Mouse (Mus musculus): ENCODE results near the gene Megf8. TPM values are rescaled to one million over a fixed set of nuclear protein-coding genes. Genes with fewer than 3 reads are reported as not detected.

Gene Megf8
- 16.6 and 21.5 TPM in 2 replicates for polyA plus RNA-seq (2015; fragmentation: Nextera tagmentation; extraction: Ambion mirVana)

DNA sequence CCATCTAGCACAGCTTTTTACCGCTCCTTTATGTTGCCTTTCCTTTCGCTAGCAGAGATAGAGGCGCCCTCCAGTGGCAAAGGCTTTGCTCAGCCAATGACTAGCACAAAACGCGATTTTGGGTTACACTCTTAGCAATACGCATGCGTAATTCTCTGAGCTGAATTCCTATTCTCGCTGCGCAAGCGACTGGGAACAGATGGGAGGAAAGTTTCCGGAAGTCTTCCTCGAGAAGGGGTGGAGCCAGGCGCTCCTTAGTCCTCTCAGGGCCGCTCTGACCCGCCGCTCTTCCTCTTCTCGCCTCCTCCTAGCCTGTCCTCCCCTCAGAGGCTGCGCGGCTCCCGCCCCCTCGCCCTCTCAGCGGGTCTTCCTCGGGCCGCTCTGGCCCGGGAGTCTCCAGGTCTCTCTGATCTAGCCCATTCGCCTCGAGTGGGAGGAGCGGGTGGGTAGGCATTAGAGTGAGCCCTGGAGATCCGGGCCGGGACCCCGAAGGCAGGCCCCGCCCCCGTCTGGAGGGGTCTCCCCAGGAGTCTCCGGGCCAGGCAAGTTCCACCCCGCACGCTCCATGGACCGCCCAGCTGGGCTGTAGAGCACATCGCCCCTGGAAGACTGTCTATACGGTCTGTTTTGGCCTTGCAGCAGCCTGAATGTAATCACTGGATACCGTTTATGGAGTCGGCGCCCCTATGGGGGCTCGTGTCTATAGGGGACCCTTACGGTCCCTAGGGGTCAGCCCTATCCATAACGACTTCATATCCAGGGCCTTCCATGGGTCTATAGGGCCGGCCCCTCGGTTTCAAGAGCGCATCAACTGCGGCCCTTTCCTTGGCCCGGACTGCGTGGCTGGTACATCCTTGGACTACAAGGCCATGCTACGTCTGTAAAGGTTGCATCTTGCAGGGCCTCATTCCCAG, at the start of gene Megf8:
TSS of gene Megf8 (plus strand) at position 633 of the 914 bp plus-strand sequence.

DNA sequence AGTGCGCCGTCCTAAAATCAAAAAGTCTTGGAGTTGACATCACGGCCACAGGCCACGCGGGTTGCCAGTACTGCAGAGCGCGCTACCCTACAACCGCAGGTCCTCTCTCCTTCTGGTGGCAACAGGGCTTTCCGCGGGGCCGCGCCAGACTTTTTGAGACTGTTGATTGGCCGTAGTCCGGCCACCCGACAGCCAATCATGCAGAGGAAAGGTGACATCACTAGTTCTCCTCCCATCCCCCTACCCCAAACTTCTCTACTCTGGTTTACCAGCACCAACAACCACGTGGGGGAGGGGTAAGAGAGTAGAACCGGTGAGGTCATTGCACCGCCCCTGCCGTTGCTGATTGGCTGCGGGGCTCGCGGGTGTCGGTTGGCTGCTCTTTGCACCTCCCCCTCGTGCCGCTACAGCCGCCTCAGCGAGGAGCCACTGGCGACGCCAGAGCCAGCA, 49.6 kb upstream of the Megf8 start, which contains the start of gene Cic:
TSS of gene Cic (plus strand) at position 404 of the 450 bp plus-strand sequence.

DNA sequence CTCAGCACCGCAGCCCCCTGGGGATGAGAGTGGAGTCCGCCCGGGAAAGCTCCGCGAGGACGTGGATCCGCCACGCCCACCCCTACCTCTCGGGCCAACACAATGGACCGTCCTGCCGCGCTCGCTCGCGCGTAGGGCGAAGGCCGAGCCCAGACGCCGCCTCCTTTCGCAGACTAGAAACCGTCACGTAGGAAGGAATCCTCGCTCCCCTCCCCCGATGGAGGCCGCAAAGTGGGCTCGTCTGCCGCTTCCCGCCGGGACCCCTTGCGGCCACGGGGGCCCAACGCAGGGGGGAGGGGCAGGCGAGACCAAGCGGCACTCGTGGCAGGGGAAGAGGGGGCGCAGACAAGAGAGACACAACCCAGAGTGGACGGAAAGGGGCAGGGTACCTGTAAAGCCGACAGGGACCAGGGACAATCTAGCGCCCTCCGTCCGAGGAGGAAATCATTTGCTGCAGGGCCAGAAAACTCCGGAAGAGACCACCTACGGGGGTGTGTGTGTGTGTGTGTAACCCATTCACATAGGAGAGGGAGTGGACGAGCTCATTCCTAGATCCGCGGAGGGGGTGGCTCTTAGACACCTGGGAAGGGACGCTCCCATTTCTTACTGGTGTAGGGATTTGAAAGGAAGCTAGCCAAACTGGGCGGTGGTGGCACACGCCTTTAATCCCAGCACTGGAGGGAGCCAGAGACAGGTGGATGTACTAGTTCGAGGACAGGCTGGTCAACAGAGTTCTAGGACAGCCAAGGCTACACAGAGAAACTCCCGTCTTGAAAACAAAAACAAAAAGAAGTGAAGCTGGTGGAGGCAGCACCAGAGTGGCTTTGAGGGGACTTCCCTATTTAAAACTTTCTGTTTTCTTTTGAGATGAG, 19.3 kb upstream of the Megf8 start, which contains the start of gene Pafah1b3:
TSS of gene Pafah1b3 (minus strand) at position 533 of the 872 bp plus-strand sequence.

DNA sequence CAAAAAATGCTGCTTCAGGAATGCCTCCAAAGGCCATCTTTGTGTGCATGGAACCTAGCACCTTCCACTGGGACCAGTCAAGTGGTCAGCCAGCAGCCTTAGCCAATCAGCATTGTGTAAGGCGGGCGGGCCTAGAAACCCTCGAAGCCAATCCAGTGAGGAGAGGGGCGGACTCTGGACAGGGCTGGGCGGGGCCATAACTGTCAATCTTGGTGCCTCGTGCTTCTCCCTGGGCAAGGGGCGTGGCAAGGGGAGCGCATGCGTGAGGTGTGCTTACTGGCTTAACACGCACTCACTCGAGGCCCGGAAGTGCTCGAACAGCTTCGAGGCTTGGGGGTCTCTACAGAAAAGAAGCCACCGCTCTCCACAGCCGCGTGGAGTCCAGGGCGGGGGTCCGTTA, 15.9 kb upstream of the Megf8 start, which contains the start of gene Prr19:
TSS of gene Prr19 (plus strand) at position 349 of the 400 bp plus-strand sequence.

DNA sequence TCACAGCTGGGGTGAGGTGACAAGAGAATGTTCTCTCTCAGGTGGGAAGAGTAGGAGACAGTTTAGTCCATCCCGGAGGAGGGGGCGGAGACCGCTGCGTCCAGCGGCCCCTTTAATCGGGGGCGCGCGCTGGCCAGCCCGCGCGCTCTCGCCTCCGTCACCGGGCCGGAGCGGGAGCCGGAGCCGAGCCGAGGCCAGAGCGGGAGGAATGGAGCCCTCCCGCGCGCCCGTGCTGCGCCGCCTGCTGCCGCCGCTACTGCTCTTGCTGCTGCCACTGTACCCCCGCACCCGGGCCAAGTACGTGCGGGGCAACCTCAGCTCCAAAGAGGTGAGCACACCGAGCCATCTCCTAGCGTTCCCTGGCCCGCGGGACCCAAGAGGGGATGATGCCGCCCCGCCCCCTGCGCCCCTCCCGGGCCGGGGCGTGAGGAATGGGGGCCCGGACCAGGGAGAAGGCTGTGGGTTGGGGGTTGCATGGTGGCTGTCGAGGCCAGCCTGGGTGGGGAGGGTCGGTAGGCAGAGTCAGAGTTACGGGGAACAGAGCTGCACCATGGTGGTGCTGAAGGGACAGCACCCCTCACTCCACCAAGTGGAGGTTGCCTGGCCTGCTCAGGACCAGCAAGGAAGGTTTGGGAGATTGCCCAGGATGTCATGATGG, 10.9 kb upstream of the Megf8 start, which contains the start of gene Tmem145:
TSS of gene Tmem145 (plus strand) at position 151 of the 658 bp plus-strand sequence.

DNA sequence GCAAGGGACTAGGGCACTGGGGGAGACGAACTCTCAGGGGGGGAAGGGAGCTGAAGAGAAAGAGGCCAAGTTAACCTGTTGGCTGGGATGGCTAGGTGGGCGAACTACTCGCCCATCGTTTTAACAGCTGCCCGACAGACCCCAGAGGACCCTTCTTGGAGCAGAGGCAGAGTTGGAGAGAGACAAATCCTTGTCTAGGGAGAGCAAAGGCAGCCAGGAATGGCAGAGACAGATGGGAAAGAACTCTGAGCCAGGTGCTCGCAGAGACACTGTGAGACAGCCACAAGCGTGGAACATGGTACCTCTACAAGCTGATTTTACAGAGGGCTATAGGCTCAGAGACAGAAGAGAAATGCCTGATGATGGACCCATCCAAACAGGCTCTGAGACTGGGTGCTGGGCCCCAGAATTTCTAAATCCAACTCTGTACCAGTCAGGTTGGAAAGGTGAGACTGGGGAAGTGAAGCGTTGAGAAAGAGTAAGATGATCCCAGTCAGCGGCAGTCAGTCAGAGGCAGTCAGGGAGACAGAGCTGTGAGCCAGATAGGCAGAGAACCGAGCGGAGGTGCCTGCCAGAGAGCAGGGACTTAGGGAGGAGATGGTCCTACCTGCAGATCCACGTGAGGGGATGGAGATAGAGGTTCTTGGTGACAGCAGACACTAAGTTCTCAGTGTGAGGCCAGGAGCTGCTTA, 52.2 kb downstream of the Megf8 start, which contains the start of gene Cnfn:
TSS of gene Cnfn (minus strand) at position 667 of the 692 bp plus-strand sequence.

DNA sequence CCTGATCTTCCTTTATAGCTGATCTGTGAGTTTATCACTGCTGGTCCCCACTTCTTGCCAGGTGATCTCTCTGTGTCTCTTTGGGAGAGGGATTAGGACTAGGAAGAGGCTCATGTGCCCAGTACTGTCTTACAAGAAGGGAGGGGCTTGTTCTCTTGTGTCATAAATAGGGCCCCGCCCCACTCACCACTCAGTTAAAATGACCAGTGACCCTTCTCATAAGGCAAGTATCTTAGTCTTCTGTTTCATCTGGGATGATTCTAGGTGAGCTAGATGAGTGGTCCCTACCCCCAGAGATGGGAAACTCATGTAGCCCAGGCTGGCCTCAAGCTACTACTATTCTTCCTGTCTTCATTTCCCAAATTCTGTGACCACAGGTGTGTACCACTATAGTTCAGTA, 81.6 kb downstream of the Megf8 start, which contains the start of gene Lipe:
TSS of gene Lipe (minus strand) at position 101 of the 400 bp plus-strand sequence.

DNA sequence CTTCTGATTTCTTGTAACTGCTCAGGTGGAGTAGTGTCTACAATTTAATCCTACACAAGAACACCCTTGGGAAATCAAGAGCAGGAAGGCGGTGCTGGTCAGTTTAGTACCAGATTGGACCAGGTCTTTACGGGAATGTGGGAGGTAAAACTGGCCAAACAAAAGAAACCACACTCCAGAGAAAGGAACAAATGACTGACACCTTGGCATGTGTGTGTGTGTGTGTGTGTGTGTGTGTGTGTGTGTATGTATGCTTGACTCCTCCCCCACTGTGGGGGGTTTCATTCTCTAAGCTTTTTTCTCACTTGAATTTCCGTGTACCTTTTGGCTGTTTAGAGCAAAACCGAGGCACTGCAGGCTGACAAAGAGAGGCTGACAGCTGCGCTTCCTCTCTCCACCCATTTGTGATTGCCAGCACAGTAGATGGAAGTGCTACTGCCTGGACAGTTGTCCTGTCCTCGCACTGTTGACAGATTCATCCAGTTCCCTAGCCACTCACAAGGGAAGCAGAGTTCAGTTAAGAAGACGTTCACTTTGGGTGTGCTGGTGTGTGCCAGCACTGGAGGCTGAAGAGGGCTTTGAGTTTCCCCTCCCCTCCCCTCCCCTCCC, 96.0 kb downstream of the Megf8 start, which contains the start of gene Cxcl17:
TSS of gene Cxcl17 (minus strand) at position 54 of the 609 bp plus-strand sequence.

Other genes with a start within 250 kb of the Megf8 start
- gene Grik5, start 244.8 kb upstream of the Megf8 start, polyA plus RNA-seq (2015; fragmentation: Nextera tagmentation; extraction: Ambion mirVana) = 21.5 TPM in 2 replicates
- gene Zfp574, start 244.6 kb upstream of the Megf8 start, polyA plus RNA-seq (2015; fragmentation: Nextera tagmentation; extraction: Ambion mirVana) = 23.8 and 29.3 TPM in 2 replicates
- 12.8 and 15.7 TPM in 2 replicates for gene Pou2f2, start 137.4 kb upstream of the Megf8 start, polyA plus RNA-seq (2015; fragmentation: Nextera tagmentation; extraction: Ambion mirVana)
- 17.0 and 17.9 TPM in 2 replicates for gene Dedd2, start 96.5 kb upstream of the Megf8 start, polyA plus RNA-seq (2015; fragmentation: Nextera tagmentation; extraction: Ambion mirVana)
- 1.2 and 1.4 TPM in 2 replicates for gene Zfp526, start 95.7 kb upstream of the Megf8 start, polyA plus RNA-seq (2015; fragmentation: Nextera tagmentation; extraction: Ambion mirVana)
- gene Gsk3a, start 79.3 kb upstream of the Megf8 start, polyA plus RNA-seq (2015; fragmentation: Nextera tagmentation; extraction: Ambion mirVana) = 25.5 and 26.2 TPM in 2 replicates
- gene Erf, start 66.4 kb upstream of the Megf8 start, polyA plus RNA-seq (2015; fragmentation: Nextera tagmentation; extraction: Ambion mirVana) = 4.2 and 5.1 TPM in 2 replicates
- 33.1 and 36.9 TPM in 2 replicates for gene Cic, start 49.5 kb upstream of the Megf8 start, polyA plus RNA-seq (2015; fragmentation: Nextera tagmentation; extraction: Ambion mirVana)
- gene Pafah1b3, start 19.2 kb upstream of the Megf8 start, polyA plus RNA-seq (2015; fragmentation: Nextera tagmentation; extraction: Ambion mirVana) = 421 and 464 TPM in 2 replicates
- 2.9 and 3.2 TPM in 2 replicates for gene Prr19, start 15.8 kb upstream of the Megf8 start, polyA plus RNA-seq (2015; fragmentation: Nextera tagmentation; extraction: Ambion mirVana)
- gene Tmem145, start 11.1 kb upstream of the Megf8 start, polyA plus RNA-seq (2015; fragmentation: Nextera tagmentation; extraction: Ambion mirVana) = 115 and 128 TPM in 2 replicates
- gene Cnfn, start 52.6 kb downstream of the Megf8 start, polyA plus RNA-seq (2015; fragmentation: Nextera tagmentation; extraction: Ambion mirVana) = not detected in 2 replicates
- gene Lipe, start 81.5 kb downstream of the Megf8 start, polyA plus RNA-seq (2015; fragmentation: Nextera tagmentation; extraction: Ambion mirVana) = 9.0 and 9.5 TPM in 2 replicates
- 0.77 and 1.7 TPM in 2 replicates for gene Cxcl17, start 95.7 kb downstream of the Megf8 start, polyA plus RNA-seq (2015; fragmentation: Nextera tagmentation; extraction: Ambion mirVana)
- 1.4 and 1.5 TPM in 2 replicates for gene Ceacam1, start 160.4 kb downstream of the Megf8 start, polyA plus RNA-seq (2015; fragmentation: Nextera tagmentation; extraction: Ambion mirVana)
- gene Ceacam2, start 222.7 kb downstream of the Megf8 start, polyA plus RNA-seq (2015; fragmentation: Nextera tagmentation; extraction: Ambion mirVana) = 0.15 TPM in 1 of 2 replicates, not detected in the other